Mouse (Mus musculus) liver, embryonic 15.5 days (tissue): ENCODE measurements around the gene Kif16b. TPM values are rescaled to one million over a fixed set of nuclear protein-coding genes. Genes with fewer than 3 reads are reported as not detected.

Experiments
- ATAC-seq: fragments of 200-750 bp; cut with Nextera tagmentation; 2 replicates; pipeline ENCODE4 v1.8.0; 2017; ENCODE audit warnings: moderate number of reproducible peaks, mild to moderate bottlenecking, moderate library complexity; ENCODE audit not compliant: insufficient read depth
- H3K27ac ChIP-seq: fragments of 300-500 bp; sonication (generic); replicated peaks from 2 replicates; pipeline ENCODE4 v1.5.1; 2015; ENCODE audit warnings: mild to moderate bottlenecking, inconsistent platforms
- H3K27me3 ChIP-seq: fragments of 300-500 bp; sonication (generic); 2 replicates; pipeline ENCODE4 v1.6.1; 2015; ENCODE audit warnings: mild to moderate bottlenecking, inconsistent platforms
- H3K36me3 ChIP-seq: fragments of 300-500 bp; sonication (generic); replicated peaks from 2 replicates; pipeline ENCODE4 v1.6.1; 2015; ENCODE audit warnings: moderate library complexity, mild to moderate bottlenecking, inconsistent platforms
- H3K4me1 ChIP-seq: fragments of 300-500 bp; sonication (generic); replicated peaks from 2 replicates; pipeline ENCODE4 v1.6.1; 2015; ENCODE audit warnings: inconsistent platforms
- H3K4me2 ChIP-seq: fragments of 300-500 bp; sonication (generic); 2 replicates; pipeline ENCODE4 v1.6.1; 2015; ENCODE audit warnings: moderate library complexity, mild to moderate bottlenecking, inconsistent platforms
- H3K4me3 ChIP-seq: fragments of 300-500 bp; sonication (generic); replicated peaks from 2 replicates; pipeline ENCODE4 v1.5.1; 2015; ENCODE audit warnings: mild to moderate bottlenecking, inconsistent platforms
- H3K9ac ChIP-seq: fragments of 300-500 bp; sonication (generic); 2 replicates; pipeline ENCODE4 v1.6.1; 2015; ENCODE audit warnings: moderate library complexity, mild to moderate bottlenecking, inconsistent platforms
- H3K9me3 ChIP-seq: fragments of 300-500 bp; sonication (generic); replicated peaks from 2 replicates; pipeline ENCODE4 v1.6.1; 2016; ENCODE audit warnings: inconsistent platforms
- WGBS: fragments of 180-500 bp; shearing (Covaris S2); methylation state at CpG from one replicate; pipeline ENCODE4 v1.1.7; 2015; ENCODE audit warnings: mixed read lengths; ENCODE audit not compliant: insufficient replicate concordance; 5-methylcytosine and 5-hydroxymethylcytosine counted together
- polyA plus RNA-seq: library from polyadenylated mRNA; unstranded; fragments of >200 nt; fragmentation: Nextera tagmentation; extraction: Ambion mirVana; gene quantifications from 2 replicates; pipeline ENCODE4 v1.2.1, GENCODE M21; 2015

Kif16b gene
- polyA plus RNA-seq, result 3.5 and 4.2 TPM in 2 replicates

GRCm38 (mm10) chr2:142900862-142901805 is at the start of gene Kif16b:
TSS of gene Kif16b (minus strand) at chr2:142901531.
- Histone ChIP-seq H3K9me3 (no peaks in the 10 kb centered on the region), H3K4me2 (peak within 1 kb of the TSS; percentile 94), H3K4me1 (peaks cover 36% of the 10 kb centered on the region), H3K9ac (peak within 1 kb of the TSS; percentile 73), H3K27ac (peak within 1 kb of the TSS; percentile 79), H3K4me3 (peak within 1 kb of the TSS; percentile 75), H3K27me3 (no peaks in the 10 kb centered on the region), H3K36me3 (no peaks in the 10 kb centered on the region)
- peak; percentile 87 for ATAC-seq
- WGBS, result under 1% methylated on average over 57 of the region's 64 CpGs

DNA sequence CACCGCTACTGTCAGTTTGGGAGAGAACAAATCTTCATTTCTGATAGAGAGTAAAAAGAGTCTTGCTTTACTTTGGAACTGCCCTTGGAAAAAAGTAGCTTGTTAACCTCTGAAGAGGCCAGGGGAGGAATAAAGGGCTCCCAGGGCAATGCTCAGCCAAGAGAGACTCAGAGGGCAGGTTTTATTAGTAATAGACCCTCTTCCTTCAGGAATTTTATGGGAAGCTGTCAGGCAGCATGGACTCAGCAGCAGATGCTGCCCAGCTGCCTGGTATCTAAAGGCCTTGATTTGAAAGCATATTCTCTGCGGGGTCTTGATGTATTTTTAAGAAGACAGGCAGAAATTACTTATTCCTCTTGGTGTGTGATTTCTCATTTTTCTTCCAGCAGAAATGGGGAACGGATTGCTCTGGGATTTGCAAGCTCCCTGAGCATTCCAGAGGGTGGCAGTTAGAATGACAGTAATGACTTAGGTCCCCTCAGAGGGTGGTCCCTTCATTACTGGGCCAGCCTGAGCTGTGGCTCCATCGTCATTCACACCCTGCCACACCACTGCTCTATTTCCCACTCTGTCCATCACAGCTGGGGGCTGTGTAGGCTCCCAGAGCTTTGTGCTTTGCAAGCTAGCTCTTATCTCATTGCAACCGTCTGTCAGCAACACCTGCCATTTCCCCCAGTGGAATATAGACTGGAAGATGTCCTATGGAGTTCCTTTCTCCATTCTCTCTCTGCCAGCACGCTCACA is 39.7 kb upstream of the Kif16b start:
- Histone ChIP-seq H3K9me3 (no peaks in the 10 kb centered on the region), H3K4me1 (no peaks in the 10 kb centered on the region), H3K4me2 (no peak overlapping the region), H3K36me3 (no peaks in the 10 kb centered on the region), H3K27ac (no peak overlapping the region), H3K4me3 (no peak overlapping the region), H3K9ac (no peak overlapping the region), H3K27me3 (no peaks in the 10 kb centered on the region)
- no peak for ATAC-seq
- 41% methylated on average over 6 of the region's 6 CpGs for WGBS

GRCm38 (mm10) chr2:142930445-142930844 is 29.1 kb upstream of the Kif16b start:
- H3K27ac ChIP-seq, result no peak overlapping the region
- no peak overlapping the region for H3K4me2 ChIP-seq
- H3K4me1 ChIP-seq, result no peaks in the 10 kb centered on the region
- H3K27me3 ChIP-seq, result no peaks in the 10 kb centered on the region
- WGBS, result 55% methylated on average over 4 of the region's 4 CpGs
- H3K9ac ChIP-seq, result no peak overlapping the region
- no peaks in the 10 kb centered on the region for H3K36me3 ChIP-seq
- H3K4me3 ChIP-seq, result no peak overlapping the region
- no peaks in the 10 kb centered on the region for H3K9me3 ChIP-seq
- no peak for ATAC-seq

DNA sequence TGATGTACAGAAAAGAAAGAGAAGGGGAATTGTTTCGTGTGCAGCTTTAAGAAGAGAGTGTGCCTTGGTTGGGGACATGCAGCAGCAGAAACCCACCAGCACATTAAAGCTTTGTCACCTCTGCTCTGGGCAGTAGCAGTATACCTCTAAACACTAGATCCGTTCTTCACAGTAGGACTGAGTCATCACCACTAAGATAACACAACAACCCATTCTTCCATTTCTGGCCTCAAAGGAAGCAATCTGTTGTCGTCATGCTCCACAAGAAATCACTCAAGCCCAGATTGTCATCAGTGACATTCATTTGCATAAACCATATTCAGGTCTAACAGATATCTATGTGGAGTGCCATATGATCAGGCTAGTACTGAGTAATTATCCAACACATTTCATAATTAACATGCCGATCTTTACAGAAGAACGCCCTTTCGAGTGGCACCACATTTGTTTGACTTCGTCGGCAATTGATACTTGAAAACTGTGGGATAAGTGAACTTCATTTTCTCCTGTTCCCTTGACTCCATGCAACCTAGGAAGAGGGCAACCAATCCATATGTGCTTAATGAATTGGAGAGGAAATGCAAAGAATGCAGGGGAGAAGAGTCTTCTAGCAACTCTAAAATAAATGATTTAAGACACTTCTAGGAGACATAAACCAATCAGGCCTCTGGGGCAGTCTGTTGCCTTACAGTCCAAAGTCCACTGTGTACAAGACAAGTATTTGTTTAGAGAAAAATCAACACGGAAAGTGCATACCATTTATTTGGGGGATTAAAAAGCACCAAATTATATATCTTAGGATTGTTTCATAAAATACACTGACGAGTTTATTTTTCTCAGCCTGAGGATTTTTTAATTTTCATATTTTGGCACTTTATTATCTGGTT is 28.1 kb upstream of the Kif16b start:
- ATAC-seq, result no peak
- Histone ChIP-seq H3K4me1 (no peaks in the 10 kb centered on the region), H3K27ac (no peak overlapping the region), H3K4me3 (no peak overlapping the region), H3K4me2 (no peak overlapping the region), H3K27me3 (no peaks in the 10 kb centered on the region), H3K9ac (no peak overlapping the region), H3K9me3 (no peaks in the 10 kb centered on the region), H3K36me3 (no peaks in the 10 kb centered on the region)
- WGBS, result 61% methylated on average over 10 of the region's 10 CpGs

GRCm38 (mm10) chr2:142910808-142911388 is 9.6 kb upstream of the Kif16b start:
- no peak overlapping the region for H3K27ac ChIP-seq
- H3K4me3 ChIP-seq, result no peak overlapping the region
- no peaks in the 10 kb centered on the region for H3K9me3 ChIP-seq
- no peak overlapping the region for H3K9ac ChIP-seq
- H3K36me3 ChIP-seq, result no peaks in the 10 kb centered on the region
- H3K4me2 ChIP-seq, result no peak overlapping the region
- H3K4me1 ChIP-seq, result no peaks in the 10 kb centered on the region
- no peaks in the 10 kb centered on the region; the same call in 1 of the 2 replicates for H3K27me3 ChIP-seq
- ATAC-seq, result no peak
- WGBS, result 80% methylated on average over 3 of the region's 3 CpGs

DNA sequence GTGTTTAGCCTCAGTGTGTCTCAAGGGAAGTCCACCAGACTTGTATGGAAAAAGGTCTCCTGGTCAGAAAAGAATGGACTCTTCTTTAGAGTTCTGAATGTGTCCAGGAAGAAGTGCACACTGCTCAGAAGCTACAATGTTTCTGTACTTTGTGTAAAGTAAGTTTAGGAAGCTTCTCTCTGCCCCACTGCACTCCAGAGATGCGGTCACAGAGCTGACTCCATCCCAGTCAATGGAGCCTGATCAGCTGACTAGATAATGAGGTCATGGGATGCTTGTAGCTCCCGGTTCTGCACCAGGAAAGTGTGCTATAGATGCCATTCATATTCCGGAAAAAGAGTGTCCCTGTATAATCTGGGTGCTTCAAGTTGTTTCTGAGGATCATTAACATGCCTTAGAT is 7.9 kb upstream of the Kif16b start:
- H3K9me3 ChIP-seq, result no peaks in the 10 kb centered on the region
- no peak overlapping the region for H3K4me3 ChIP-seq
- no peak overlapping the region for H3K9ac ChIP-seq
- ATAC-seq, result no peak
- H3K27me3 ChIP-seq, result no peaks in the 10 kb centered on the region; the same call in 1 of the 2 replicates
- no peak overlapping the region for H3K4me2 ChIP-seq
- 58% methylated on average over 3 of the region's 3 CpGs for WGBS
- H3K36me3 ChIP-seq, result no peaks in the 10 kb centered on the region
- no peak overlapping the region for H3K27ac ChIP-seq
- no peaks in the 10 kb centered on the region for H3K4me1 ChIP-seq

DNA sequence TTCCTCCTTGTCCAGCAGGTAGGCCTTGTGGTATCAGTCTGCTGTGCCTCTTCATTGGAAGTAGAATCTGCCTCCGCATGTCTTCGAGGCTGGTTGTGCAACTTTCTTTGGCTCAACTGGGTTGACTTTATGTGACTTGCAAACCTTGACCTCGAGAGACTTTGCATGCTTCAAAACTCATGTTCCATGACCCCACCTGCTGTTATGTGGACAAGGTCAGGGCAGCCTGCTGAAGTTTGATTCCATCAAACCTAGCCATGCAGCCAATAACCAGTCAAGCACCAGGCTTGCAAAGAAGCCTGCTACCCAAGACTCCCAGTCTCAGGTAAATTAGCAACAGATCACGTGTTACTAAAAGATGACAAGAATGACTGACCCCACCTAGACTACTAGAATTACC is 5.7 kb upstream of the Kif16b start:
- no peaks in the 10 kb centered on the region for H3K9me3 ChIP-seq
- no peak for ATAC-seq
- H3K27ac ChIP-seq, result no peak overlapping the region
- H3K4me3 ChIP-seq, result no peak overlapping the region
- H3K9ac ChIP-seq, result no peak overlapping the region
- H3K36me3 ChIP-seq, result no peaks in the 10 kb centered on the region
- H3K4me1 ChIP-seq, result peaks cover 19% of the 10 kb centered on the region
- H3K27me3 ChIP-seq, result no peaks in the 10 kb centered on the region; the same call in 1 of the 2 replicates
- H3K4me2 ChIP-seq, result no peak overlapping the region
- 76% methylated on average over 4 of the region's 4 CpGs for WGBS

- Histone ChIP-seq H3K4me3 (peak overlapping the region; percentile 50), H3K27ac (peak overlapping the region; percentile 79), H3K9ac (peak overlapping the region; percentile 49), H3K27me3 (no peaks in the 10 kb centered on the region; the same call in 1 of the 2 replicates), H3K9me3 (no peaks in the 10 kb centered on the region), H3K36me3 (no peaks in the 10 kb centered on the region), H3K4me1 (peaks cover 36% of the 10 kb centered on the region), H3K4me2 (peak overlapping the region; percentile 79)
- WGBS, result 4% methylated on average over 34 of the region's 34 CpGs
- peak; percentile 94 for ATAC-seq
Measured at GRCm38 (mm10) chr2:142902905-142903895, 1.9 kb upstream of the Kif16b start.

DNA sequence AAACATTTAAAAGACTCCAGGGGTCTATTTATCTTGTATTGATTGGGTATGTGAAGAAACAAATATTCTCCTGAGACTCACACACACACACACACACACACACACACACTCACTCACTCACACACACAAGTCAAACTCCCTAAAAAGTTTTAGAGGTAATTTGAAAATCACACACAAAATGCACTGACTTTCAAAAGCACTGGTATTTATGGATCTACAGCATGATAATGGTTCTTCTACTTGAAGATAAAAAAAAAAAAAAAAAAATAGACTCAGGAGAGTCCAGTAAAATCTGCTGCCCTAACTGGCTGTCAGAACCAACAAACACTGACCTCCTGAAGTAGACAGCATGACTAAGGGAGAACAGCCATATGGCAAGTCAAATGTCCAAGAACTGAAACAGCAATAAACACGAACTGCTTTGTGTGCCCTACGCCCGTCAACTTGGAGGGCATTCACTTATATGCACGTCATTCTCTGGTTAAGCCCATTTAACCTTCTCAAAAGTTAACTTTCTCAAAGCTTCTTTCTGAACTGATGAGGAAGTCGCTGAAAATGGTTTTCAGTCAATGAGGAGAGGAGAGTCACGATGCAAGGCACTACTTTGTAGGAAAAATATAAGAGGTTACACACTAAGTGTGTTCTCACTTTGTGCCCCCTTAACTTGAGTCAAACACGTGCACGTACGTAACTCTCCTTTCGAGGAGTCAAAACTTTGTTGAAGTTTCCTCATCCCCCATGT is 1.0 kb downstream of the Kif16b start:
- H3K27ac ChIP-seq, result no peak overlapping the region
- no peaks in the 10 kb centered on the region for H3K36me3 ChIP-seq
- H3K9me3 ChIP-seq, result no peaks in the 10 kb centered on the region
- H3K27me3 ChIP-seq, result no peaks in the 10 kb centered on the region
- H3K9ac ChIP-seq, result peak overlapping the region; percentile 73; the same call in 1 of the 2 replicates
- no peak for ATAC-seq
- H3K4me2 ChIP-seq, result peak overlapping the region; percentile 94
- WGBS, result 24% methylated on average over 10 of the region's 10 CpGs
- peak overlapping the region; percentile 75 for H3K4me3 ChIP-seq
- H3K4me1 ChIP-seq, result peaks cover 36% of the 10 kb centered on the region
